Mouse (Mus musculus): ENCODE results near the gene Gpr18. TPM values are rescaled to one million over a fixed set of nuclear protein-coding genes. Genes with fewer than 3 reads are reported as not detected.

Gpr18 gene
- total RNA-seq, 2 experiments from 2014 or later: not detected

DNA sequence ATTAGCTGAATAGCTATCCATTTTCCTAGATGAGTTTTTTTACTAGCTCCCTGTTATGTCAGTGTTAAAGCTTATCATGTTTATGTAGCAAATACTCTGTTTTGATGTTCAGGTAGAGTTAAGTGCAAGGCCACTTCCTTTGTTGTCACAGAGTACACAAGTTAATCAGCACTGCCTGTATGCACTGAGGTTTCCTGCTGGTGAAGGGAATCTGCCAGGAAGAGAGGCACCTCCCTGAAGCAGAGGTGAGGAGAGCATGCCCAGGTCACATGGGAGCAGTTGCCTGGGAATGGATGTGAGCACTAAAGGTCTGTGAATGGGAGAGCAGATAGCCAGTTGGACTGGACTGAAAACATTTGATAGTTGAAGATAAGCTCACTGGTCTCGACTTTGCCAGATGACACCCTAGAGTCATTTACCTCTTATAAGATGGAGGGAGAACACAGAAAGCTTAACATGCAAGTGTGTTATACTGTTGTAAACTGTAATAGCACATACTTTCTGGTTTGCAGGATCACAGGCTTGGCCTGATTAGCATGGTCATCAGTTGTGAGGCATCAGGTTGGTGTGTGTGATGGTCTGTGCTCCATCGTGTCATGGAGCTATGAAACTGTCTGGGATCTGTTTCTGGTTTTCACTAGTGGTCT is 35.9 kb upstream of the Gpr18 start:
- DNase-seq (ENCODE audit: low spot score in 2 of 2): no peak
- intact Hi-C loops (cut with DNase I): no loop called here

DNA sequence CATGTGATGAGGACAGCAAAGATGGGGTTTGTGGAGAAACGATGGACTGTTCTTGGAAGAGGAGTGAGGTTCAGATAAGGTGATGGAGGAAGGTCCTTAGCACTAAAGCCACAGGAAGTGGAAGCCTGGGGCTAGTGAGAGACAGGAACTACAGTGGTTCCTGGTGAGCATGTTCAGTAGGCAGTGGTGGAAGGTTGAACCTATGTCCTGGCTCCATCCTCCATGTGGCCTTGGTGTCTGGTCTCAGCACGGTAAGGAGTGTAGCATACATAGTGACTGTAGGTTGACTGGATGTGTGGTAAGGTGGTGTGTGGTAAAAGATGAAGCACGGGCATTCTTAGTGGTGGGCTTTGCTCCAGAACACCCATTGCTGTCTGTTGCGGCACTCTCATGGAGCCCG is 34.3 kb upstream of the Gpr18 start:
- intact Hi-C loops (cut with DNase I): no loop called here
- DNase-seq (ENCODE audit: low spot score in 2 of 2): no peak

DNA sequence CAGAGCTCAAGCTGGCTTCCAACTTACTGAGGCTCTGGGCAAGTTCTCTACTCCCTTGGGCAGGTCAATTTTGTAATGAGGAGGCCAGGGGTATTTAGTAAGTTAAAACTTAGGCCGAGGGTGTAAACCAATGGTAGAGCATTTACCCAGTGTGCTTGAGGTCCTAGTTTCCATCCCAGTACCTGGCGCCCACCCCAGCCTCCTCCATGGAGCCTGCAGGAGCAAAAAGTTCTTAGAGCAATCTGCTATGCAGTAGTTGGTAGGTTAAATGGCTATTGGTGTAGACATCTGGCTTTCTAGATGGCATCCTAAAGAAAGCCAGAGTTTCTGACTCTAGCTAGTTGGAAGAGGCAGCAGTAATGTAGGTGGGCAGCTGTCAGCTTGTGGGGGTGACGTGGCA is 33.9 kb upstream of the Gpr18 start:
- intact Hi-C loops (cut with DNase I): no loop called here
- DNase-seq (ENCODE audit: low spot score in 2 of 2): no peak

DNA sequence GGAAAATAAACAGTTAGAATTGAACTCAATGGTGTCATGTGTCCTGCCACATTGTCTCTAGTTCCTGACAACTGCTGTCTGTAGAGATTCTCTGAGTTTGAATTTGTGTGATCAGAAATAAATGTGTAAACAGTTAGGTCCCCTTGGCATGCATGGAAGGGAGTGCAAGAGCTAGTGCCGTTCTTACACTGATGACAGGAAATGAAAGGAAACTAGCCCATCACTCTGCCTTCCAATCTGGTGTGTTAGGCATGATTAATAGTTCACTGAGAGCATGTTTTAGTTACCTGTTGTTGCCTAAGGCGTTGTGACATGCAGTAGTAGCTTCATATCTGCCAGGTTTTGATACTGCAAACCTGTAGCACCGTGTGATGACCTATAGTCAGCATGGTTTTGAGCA is 32.4 kb upstream of the Gpr18 start:
- DNase-seq (ENCODE audit: low spot score in 2 of 2): no peak
- intact Hi-C loops (cut with DNase I): no loop called here

DNA sequence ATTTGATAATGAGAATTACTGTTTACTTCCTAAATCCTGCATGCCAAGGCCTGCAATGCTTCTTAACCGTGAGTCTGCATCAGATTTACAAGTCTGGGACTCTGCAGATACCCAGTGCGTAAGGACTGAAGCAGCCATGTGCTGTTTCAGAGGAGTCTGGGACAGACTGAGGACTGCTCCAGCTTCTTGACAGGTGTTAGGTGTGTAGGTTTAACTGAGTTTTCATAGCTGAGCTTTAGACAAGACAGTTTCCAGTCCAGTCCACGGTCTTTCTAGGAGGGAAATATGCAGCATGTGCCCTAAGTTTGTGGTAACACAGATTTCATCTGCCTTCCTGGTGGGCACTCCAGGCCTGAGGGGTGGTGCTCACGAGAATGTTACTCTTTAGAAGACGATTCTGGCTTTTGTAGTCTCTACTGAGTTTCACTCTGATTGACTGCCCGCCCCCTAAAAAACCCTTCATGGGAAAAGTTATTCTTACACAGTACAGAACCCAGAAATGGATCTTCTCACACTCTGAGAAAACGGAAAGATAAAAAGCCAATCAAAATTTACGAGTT is 31.7 kb upstream of the Gpr18 start:
- intact Hi-C loops (cut with DNase I): no loop called here
- no peak for DNase-seq (ENCODE audit: low spot score in 2 of 2)

DNA sequence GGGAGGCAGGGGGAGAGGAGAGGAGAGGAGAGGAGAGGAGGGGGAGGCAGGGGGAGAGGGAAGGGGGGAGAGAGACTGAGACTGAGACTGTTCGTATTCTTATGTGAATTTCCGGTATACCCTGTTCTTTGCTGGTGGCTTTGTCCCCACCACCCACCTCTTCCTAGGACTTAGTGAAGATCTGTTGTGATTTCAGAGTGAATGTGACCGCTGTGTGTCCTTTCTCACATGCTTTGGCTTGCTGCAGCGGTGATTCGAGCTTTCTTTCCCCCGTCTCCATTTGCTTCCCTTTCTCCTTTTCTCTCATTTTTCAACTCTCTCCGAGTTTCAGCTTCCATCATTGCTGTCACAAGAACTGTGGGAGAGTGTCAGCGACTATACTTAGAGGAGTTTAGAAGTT is 31.1 kb upstream of the Gpr18 start:
- no peak for DNase-seq (ENCODE audit: low spot score in 2 of 2)
- intact Hi-C loops (cut with DNase I): no loop called here

DNA sequence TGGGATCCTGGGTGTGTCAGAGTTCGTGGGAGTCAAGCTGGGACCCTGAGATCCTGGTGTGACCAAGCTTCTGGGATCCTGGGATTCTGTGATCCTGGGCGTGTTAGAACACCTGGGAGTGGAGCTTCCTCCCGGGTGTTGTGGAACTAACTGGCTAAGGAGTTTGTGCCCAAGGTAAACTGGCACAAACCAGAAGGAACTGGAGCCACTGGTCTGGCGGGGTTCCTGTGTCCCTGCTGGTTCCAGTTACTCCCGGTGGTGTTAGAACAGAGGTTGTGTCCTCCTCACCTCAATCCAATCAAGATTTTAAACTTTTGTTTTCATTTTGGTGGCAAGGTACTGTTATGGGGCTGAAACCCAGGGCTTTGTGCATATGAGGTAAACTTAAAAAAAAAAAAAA is 30.6 kb upstream of the Gpr18 start:
- intact Hi-C loops (cut with DNase I): no loop called here
- no peak for DNase-seq (ENCODE audit: low spot score in 2 of 2)

DNA sequence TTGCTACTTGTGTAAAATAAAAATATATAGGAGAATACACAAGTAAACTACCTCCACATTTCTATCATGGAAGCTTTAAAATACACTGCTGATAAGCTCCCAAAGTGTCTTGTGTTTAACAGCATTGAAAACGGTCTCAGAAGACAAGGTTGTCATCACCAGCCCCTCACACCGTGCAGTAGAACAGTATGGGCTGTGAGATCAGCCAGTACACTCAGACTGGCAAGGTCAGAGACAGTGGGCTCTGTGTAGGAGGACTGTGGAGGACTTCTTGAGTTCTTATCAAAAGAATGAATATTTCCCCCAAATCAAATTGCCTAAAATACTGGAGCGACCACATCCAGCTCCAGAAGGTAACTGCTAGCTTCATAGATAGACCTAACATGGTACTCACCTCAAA is 24.0 kb upstream of the Gpr18 start:
- intact Hi-C loops (cut with DNase I): no loop called here
- DNase-seq (ENCODE audit: low spot score in 2 of 2): no peak

DNA sequence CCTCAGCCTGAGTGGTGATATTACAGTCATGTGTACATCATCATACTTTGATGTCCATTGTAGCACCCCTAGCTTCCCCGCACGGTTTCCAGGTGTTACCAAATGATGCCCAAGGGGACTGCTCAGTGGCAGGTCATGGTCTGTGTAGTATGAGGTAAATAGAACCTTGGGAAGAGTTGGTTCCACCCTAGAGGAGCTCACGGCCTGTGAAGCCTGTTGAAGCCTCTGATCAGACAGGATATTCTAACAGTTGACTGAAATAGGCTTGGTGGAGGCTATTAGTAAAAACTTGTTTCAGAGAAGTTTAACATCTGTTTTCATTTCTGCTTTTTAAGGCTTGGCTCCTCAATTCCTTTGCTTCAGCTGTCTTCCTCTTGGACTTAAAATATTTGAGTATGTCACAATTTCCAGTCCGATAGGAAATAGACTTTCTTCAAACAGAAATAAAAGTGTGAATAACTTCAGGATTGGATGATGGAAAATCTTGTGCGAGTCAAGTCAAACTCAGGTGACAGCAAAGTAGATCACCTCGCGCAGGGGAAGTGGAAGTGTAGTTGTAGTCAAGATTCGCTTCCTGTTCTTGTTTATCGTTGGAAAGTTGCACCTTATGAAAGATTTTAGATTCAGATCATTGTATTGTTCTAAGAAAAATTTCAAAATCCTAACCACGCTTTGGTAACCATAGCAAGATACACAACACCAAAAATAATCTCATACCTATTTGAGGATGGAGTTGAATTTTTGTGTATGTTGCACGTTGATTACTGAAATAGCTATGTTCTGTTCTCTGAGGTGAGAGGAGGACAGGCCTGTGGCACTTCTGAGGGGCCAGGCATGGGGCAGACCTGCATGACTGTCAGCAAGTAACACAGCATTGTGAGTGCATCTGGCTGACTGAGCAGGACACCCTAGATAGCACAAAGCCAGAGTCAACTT is 22.9 kb upstream of the Gpr18 start:
- intact Hi-C loops (cut with DNase I): no loop called here
- DNase-seq (ENCODE audit: low spot score in 2 of 2): no peak

DNA sequence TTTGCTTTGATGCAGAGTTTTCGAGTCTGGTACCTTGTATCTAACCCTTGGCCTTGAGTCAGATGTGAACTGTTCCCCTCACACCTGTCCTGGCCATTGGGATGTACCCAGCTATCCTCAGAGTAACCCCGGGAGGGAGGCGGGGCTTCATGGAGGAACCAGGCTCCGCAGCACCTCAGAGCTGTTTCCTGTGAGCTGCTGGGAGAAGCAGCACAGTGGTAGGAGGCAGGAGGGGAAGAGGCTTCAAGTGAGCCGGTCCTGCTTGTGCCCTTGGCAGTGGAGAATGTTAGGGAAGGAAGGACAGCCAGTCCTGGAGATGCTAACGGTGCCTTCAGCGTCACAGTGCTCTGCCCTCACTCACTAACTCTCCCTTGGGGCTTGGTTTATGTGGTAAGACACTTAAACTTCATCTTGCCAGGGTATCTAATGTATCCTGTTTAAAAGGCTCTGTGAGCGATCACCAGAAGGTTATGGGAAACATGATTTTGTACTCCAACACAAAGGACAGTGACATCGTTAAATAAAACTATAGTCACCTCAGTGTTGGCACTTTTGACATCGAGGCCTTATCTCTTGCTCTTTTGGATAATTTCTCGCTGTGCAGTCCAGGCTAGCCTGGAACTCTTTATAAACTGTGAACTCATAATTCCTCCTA is 22.1 kb upstream of the Gpr18 start:
- no peak for DNase-seq (ENCODE audit: low spot score in 2 of 2)
- intact Hi-C loops (cut with DNase I): no loop called here

DNA sequence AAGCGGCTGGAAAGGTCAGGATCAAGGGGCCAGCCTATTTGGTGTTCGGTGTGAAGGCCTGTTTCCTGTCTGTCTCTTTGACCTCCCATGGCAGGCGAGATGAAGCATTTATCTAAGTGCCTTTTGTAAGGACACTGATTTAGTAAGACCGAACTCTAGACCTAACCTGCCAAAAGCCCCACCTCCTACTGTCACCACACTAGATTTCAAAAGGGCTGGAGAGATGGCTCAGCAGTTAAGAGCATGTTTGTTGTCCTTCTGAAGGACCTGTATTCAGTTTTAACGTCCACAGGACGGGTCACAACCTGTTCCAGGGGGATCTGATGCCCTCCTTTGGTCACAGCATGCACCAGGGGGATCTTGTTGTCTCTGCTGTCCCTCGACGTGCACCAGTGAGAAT is 21.3 kb upstream of the Gpr18 start:
- intact Hi-C loops (cut with DNase I): no loop called here
- DNase-seq (ENCODE audit: low spot score in 2 of 2): no peak

DNA sequence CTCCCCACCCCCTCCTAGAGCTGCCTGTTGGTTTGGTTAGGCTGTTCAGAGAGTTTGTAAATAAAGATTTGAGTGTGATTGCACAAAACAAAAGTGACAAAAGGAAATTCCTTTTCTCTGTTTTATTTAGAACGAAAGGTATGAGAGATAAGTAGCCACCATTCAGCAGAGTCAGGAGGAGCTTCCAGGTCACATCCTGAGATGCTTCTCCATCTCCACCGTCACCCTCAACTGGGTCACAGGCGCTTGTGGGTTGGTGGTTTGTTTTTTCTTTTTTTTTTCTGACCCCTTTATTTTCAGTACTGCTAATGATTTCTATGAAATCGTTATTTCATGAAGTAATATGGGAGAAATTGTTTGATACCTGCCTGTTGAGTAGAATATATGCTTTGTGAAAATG is 20.8 kb upstream of the Gpr18 start:
- DNase-seq (ENCODE audit: low spot score in 2 of 2): no peak
- intact Hi-C loops (cut with DNase I): no loop called here

DNA sequence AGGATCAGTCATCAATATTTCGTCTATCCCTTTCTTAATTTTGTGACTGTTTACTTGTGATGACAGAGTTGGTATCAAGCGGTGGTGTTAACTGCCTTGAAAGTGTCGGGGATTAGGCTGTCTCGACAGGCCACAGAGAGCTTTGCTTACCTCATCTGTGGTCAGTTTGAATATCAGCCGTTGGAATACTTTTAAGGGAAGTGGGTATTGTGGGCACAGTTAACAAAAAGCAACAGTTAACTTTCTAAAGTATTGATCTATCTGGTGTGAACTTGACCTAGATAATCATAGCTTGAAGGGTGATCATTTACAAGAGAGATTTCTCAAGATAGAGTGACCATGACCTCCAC is 19.0 kb upstream of the Gpr18 start:
- DNase-seq (ENCODE audit: low spot score in 2 of 2): no peak
- intact Hi-C loops (cut with DNase I): no loop called here

DNA sequence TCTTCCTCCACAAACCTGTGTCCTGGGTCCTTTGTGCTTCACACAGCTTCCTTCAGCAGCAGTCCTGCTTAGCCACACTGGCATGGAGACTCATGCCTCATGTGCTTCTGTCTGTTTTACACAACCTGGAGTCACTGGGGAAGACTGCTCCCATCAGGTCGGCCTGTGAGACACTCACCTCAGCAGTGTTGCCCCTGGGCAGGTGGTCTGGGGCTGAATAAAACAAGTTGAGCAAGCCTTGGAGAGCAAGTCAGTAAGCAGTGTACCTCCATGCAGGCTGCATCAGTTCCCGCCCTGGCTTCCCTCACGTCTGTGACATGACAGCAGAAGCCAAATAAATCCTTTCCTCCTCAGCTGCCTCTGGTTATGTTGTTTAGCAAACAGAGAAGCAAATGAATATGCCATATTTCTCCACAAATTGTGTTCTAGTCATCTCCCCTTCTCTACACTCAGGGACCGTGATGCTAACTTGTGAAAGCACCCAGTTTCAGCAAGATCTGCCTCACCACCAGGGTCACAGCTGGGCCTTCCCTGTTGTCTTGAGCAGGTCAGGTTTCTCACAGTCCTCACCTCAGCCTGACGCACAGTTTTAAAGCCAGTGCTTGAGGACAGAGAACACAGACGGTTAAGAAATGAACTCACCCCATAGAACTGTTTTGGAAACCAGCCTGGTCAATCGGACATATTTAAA is 18.5 kb upstream of the Gpr18 start:
- no peak for DNase-seq (ENCODE audit: low spot score in 2 of 2)
- intact Hi-C loops (cut with DNase I): no loop called here

DNA sequence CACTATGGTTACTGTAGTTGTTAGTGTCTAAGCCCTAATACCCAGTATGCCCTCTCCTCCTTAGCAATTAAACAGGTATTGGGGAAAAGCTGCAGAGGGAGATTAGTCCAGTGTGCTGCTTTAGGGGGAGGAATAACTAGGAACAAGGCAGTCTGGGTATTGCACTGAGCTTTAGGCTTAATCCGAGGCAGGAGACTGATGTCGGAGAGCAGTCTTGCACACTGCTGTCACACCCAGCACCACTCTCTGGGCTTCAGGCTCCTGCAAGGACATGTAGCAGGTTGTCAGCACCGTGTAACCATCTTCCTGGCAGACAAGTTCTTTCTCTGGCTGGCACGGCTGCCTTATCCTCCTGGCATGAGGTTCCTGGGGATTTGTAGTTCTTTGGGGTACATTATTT is 16.6 kb upstream of the Gpr18 start:
- intact Hi-C loops (cut with DNase I): no loop called here
- no peak for DNase-seq (ENCODE audit: low spot score in 2 of 2)

DNA sequence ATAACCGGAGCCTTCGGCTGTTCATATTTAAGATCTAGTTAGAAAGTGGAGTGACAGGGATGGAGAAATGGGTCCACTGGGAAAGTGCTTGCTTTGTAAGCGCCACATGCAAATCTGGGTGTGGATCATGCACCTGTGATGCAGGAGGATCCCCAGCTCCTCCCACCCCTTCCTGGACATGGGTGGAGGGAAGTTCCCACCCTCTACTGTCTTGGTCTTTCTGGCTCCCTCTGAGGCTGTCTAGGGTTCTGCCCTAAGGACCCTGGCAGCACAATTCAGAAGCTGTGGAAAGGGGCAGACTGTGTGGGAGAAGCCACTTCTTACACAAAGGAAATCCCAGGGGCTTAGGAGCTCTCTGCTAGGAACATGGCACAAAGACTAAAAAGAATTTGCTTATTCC is 16.0 kb upstream of the Gpr18 start:
- intact Hi-C loops (cut with DNase I): no loop called here
- no peak for DNase-seq (ENCODE audit: low spot score in 2 of 2)

DNA sequence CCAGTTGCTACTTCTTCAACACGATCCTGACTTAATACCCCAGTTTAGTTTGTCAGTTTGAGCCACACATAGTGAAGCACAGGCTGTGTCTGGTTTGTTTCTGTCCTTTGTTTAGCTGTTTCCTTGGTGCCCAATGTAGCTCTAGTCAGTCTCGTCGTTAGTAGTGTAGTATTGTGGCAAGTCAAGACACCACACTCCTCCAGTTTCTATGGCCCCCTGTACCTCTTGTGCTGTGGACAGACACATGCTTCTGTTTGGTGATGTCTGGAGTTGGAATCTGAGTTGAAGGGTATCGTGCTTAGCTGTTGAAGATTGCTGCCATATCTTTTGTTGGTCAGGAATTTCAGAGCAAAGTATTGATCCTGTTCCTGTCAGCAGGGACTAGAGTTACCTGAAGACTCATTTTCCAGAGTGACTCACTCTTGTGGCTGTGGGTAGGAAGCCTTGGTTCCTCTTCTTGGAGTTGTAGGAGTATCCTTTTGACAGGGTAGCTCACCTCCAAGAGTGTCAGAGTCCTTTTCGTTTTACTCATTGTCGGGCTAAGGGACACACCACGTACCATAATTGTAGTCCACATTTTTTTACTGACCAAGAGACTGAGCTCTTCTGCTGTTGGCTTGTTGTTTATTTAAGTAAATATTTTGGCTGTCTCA is 15.3 kb upstream of the Gpr18 start:
- DNase-seq (ENCODE audit: low spot score in 2 of 2): no peak
- intact Hi-C loops (cut with DNase I): no loop called here

DNA sequence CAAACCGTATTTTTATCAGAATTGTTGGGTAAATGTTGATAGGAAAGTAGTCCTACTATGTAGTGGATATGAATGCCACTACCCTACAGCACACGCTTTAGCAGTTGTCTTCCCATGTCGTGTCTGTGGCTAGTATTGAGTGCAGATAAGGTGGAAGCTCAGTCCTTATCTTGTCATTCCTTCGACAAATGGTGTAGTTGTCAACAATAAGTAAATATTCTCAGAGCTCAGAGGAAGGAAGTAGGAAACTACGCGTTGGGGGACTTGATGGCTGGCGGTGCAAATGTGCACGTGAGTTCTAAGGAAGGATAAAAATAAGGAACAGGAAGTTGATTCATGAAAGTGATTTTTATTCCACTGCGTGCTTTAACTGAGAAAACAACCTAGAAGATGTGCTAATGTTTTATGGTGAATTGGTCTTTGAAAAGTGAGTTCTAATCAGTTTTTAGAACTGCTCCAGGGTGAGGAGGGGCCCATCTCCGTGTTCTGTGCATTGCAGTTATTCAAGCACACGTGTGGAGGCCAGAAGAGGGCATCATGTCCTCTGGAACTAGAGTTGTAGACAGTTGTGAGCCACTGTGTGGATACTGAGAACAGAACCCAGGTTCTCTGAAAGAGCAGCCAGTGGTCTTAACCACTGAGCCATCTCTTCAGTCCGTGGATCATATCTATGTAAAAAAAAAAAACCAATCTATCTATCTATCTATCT is 13.8 kb upstream of the Gpr18 start:
- no peak for DNase-seq (ENCODE audit: low spot score in 2 of 2)
- intact Hi-C loops (cut with DNase I): loop anchor here (10.0 kb wide), 1 partner anchor 195 kb away; no protein-coding TSS in a partner anchor
